Mouse (Mus musculus): ENCODE measurements around the gene Syt15.
"Not testable (repeated sequence)": the region's sequence is repeated elsewhere in the genome, so short reads cannot be mapped to it uniquely, and the experiment has no call there.

Syt15 gene

GRCm38 (mm10) chr14:34228830-34229506 lies 9.6 kb downstream of the Syt15 start:
- DNase-seq (ENCODE audit: low read depth): no peak

DNA sequence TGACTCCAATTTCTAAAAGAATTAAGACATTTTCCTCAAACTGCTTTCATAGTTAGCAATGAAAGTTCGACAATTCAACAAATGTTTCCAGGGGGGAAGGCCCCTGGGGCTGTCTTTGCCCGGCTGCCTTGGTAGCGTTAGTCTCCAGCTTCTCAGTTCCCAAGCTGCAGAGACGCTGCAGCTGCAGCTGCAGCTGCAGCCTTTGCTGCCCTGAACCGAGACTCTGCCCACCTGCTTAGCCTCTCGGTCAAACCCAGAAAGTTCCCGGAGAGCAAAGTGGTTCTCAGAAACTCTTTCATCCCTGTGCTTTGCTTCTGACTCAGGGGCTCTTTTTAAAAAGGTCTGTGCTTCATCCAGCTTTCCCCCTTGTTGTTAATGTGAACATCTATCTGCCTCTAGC lies 12.9 kb downstream of the Syt15 start:
- DNase-seq (ENCODE audit: low read depth): no peak

GRCm38 (mm10) chr14:34232866-34233680 lies 13.7 kb downstream of the Syt15 start:
- no peak for DNase-seq (ENCODE audit: low read depth)

- no peak for DNase-seq (ENCODE audit: low read depth)
Observed at GRCm38 (mm10) chr14:34233846-34234245, 14.5 kb downstream of the Syt15 start.

- DNase-seq (ENCODE audit: low read depth): peak; percentile 23
Observed at GRCm38 (mm10) chr14:34234630-34235380, 15.4 kb downstream of the Syt15 start.

DNA sequence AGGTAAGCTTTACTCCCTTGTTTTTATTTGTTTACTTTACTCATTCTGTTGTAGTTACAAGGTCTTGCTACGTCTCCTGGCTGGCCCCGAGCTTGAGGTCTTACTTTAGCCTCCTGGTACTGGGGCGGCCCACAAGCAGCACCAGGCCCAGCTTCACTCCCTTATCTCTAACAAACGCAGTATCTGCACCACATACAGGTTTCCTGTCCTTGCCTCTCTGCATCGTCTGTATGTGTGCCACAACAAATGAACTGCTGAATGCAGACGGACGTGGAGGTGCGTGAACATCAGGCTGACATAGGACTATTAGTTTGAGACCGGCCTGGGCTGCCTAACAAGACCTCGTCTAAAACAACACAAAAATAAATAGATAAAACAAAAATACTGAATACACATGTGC lies 20.9 kb downstream of the Syt15 start:
- DNase-seq (ENCODE audit: low read depth): no peak

DNA sequence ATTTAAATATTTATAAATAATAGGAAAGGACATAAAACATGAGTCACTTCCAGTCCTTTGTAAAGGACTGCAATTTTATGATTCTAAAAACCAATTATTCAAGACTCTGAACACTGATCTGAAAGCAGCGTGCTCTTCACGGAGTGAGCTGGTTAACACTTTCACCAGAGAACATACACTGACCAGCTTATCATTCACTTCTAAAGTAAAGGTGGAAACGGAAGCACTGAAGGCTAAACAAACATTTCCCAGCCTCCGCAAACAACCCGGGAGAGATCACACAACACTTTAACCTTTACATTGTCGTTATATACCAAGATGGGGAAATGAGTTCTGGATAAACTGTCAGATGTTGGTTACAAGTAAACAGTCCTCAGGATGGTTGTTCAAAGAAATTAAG lies 21.3 kb downstream of the Syt15 start:
- no peak for DNase-seq (ENCODE audit: low read depth)

DNA sequence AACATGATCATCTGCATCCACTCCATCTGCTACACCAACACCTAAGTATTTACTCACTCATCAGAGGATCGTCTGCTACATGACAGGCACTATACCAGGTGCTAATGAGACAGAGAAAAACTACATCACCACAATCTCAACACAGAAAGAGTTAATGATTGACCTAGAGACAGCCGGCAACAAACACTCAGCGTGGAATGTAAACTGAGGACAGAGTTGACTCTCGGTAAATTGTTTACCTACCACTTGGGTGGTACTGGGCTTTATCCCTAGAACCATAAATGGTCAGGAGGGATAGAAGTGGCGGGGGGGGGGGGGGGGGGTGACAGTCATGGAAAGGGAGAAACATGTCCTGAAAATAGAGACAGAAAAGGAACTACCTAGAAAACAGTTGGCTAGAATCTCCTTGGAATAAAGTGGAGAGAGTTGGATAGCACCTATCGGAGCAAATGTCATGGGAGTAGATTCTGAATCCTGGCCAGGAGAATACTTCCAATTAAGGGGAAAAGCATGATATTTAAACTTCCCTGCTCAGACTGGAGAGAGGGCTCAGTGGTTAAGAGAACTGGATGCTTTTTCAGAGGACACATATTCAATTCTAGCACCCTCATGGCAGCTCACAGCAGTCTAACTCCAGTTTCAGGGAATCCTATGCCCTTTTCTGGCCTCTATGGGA lies 33.2 kb downstream of the Syt15 start:
- DNase-seq (ENCODE audit: low read depth): no peak

DNA sequence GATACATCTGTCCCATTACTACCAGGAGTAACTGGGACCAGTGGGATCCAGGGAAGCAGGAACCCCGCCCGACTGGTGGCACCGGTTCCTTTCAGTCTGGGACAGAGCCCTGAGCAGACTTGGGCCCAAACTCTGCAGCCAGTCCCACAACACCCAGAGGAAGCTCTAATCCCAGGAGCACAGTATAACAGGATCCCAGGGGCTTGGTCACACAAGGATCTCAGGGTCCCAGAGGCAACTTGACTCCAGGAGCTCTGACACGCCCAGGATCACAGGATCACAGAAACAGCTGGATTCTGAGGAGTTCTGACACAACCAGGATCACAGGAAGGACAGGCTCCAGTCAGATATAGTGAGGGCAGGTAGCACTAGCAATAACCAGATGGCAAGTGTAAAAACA lies 33.9 kb downstream of the Syt15 start:
- no peak for DNase-seq (ENCODE audit: low read depth)

- not testable (repeated sequence) for DNase-seq (ENCODE audit: low read depth)
Observed at GRCm38 (mm10) chr14:34258525-34258924, 39.1 kb downstream of the Syt15 start.

DNA sequence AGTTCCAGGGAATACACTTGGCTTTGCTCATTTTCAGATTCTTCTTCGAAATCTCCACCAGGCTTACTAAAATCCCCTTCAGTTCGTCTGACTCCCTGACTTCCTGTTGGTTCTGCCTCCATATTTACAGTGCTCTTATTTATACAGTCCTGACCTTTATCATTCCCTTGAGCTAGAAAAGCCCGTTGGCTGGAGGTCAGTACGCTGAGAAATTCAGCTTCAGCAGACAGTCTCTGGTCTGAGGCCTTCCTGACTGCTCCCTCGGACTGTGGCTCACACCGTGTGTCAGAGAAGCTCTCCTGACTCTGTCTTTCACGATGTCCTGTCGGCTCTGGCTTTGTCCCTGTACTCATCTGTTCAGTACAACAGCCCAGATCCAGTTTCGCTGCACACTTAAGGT lies 48.7 kb downstream of the Syt15 start:
- no peak for DNase-seq (ENCODE audit: low read depth)

- DNase-seq (ENCODE audit: low read depth): peak; percentile 72
Observed at GRCm38 (mm10) chr14:34273280-34273679, 53.9 kb downstream of the Syt15 start.

DNA sequence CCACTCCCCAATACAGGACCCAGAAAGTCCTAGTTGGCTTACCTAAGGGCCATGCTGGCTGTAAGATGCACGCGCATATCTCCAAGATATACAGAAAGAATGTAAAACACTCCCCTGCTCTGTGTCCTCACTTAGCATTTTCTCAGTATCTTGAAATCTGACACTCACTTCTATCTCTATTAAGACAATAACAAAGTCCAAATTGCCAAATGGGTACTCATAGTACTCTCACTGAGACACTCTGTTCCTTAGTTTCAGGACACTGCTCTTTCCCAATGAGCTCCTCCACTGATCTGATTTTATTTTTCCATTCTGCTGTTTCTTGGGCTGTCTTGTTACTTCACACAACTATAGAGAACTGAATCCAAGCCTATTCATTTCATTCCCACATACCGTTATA lies 54.7 kb downstream of the Syt15 start:
- DNase-seq (ENCODE audit: low read depth): no peak

DNA sequence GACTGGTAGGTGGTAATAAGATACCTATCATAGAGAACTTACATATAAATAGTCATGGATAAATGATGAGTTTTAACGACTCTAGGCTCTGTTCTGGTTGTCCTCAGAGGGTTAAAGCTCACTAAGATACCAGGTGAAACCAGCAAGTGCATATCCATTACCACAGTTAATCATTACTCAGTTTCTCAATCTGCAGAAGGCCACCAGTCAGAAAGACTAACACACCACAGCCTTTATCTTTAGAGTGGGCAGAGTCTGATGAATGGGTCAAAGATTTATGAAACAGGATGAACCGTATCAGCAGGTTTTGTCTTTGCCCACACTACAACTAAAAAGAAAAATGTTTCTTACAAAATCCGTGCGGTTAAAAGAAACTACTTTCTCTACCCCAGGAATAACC lies 55.8 kb downstream of the Syt15 start:
- no peak for DNase-seq (ENCODE audit: low read depth)

GRCm38 (mm10) chr14:34279726-34280125 lies 60.3 kb downstream of the Syt15 start:
- DNase-seq (ENCODE audit: low read depth): no peak

Data from induced T-regulatory cell, adult 2 months (primary cell).